Mouse (Mus musculus) activated CD4-positive, CD25-positive, alpha-beta regulatory T cell, adult 4 months (primary cell): ENCODE data around the gene Cfap44. TPM values are rescaled to one million over a fixed set of nuclear protein-coding genes. Genes with fewer than 3 reads are reported as not detected.
"Not testable (repeated sequence)": the region's sequence is repeated elsewhere in the genome, so short reads cannot be mapped to it uniquely, and the experiment has no call there.

Source experiments
- ATAC-seq: one replicate; pipeline ENCODE4 v1.8.0; 2017
- polyA plus RNA-seq, 2 experiments: library from polyadenylated mRNA; unstranded; fragments of 100-300 nt; shearing (Covaris generic); gene quantifications; one replicate each; pipeline ENCODE4 v1.2.1; 2017

The Cfap44 gene
- polyA plus RNA-seq, 2 experiments from 2014 or later: not detected

DNA sequence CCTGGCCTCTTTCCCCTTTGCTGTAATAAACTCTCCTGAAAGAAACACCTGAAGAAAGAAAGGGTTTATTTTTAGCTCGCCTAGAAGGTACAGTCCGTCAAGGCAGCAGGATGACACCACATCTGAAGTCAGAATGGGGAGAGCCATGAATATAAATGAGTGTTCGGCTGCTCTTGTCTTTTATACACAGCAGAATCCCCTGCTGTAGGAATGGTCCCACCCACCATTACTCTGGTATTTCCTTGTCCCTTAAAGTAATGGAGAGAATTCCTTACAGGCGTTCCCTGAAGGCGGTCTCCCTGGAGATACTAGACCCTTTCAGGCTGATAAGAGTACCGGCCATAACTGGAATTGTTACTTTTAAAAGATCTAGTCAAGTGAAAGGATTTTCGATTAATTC lies 35.4 kb downstream of the Cfap44 start:
- ATAC-seq: no peak

DNA sequence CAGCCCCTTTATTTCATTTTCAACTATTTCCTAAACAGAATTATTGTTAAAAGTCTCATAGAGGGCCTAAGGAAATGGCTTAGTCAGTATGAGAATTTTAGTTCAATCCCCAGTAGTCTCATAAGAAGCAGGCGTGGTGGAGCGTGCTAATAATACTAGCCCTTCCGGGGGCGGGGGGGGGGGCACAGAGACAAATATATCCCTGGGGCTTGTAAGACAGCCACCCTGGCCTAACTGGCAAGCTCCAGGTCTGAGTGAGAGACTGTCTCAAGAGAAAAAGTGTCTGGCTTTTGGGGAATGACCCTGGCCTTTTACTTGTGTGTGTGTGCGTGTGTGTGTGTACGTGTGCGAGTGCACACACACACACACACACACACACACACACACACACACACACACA lies 40.3 kb downstream of the Cfap44 start:
- no peak for ATAC-seq

DNA sequence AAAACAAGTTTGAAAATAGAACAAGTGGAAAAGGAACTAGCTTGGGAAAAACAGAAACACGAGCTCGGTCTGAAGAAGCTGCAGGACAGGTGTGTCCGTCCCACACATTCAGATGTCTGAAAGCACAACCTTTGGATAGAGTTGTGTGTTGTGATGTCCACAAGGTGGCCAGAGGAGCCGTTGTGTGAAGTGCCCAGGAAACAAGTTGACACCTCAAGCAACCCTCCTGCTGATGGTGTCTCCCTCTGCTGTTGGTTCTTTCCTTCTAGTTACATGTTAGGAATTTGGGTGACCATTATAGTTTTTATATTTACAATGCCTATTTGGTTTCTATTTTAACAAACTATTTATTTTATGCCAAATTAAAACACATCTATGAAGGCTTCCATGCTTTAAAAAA lies 40.9 kb downstream of the Cfap44 start:
- no peak for ATAC-seq

DNA sequence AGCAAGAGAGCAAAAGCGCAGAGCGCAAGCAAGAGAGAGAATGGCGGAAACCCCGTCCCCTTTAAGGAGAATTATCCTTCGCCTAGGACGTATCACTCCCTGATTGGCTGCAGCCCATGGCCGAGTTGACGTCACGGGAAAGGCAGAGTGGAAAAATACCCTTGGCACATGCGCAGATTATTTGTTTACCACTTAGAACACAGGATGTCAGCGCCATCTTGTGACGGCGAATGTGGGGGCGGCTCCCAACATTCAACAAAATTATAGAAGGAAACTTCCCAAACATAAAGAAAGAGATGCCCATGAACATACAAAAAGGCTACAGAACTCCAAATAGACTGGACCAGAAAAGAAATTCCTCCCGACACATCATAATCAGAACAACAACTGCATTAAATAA lies 47.3 kb downstream of the Cfap44 start:
- not testable (repeated sequence) for ATAC-seq

DNA sequence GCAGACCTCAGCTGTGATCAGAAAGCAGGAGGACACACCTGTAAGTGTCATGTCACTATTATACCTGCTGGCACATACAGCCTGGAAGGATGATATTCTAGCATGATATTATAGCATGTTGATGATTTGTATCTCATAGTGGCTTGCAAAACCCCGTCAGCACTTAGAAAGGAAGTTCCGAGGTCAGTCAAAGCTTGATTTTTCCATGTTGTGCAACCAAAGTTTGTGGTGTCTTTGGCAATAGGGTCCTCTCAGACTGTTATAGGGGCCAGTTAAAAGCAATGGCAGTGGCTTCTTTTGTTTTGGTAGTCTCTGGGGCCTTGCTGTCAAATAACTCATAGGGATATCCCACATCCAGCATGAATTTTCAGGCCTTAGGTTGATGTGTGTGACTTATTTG lies 63.3 kb downstream of the Cfap44 start:
- ATAC-seq: no peak

DNA sequence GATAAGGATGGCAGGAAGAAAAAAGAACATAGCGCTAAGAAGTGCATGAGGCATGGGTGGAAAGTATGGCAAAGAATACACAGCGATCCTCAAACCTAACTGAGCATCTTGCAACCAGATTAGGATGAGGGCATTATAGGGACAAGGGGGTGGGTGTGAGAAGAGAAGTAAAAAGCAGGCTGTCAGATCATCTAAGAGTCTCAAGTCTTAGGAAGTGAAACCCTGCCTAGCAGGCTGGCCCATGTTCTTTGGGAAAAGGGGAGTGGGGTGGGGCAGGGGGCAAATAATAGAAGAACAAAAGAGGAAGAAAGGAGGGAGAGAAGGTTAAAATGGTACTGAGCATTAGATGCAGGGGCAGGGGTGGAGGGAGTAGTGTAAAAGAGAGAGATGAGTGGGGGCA lies 64.2 kb downstream of the Cfap44 start:
- no peak for ATAC-seq

DNA sequence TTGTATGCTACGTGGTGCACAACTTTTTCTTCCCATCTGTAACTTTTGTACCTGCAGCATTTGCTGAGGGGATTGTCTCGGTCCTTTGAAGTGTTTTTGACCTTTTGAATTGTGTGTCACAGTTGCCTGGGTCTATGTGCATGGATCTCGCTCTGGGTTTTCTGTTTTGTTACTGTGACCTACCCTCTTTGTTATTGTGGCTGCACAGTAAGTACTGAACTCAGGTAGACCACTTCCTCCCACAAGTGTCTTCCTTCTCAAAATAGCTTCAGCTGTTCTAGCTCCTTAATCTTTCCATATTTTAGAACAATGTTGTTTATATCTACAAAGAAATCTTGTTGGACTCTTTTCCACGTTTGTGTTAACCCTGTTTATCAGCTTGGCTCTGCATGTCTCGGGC lies 66.3 kb downstream of the Cfap44 start:
- ATAC-seq: peak; percentile 66

DNA sequence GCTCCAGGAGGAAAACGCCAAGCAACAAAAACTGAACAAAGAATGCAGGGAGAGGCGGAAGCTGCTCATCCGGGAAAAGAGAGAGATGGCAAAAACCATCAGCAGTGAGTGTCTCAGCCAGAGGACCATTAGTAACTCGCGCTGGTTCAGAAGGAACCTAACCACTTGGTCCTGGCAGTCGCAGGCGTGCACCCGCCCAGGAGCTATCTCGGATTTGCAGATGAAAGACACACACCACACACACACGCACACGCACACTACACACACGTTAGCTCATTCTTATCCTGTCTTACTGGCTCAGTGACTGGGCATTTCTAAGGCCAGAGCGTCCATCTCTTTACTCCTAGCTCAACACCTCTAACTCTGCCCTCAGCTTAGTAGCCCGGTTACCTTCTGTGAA lies 80.7 kb downstream of the Cfap44 start:
- ATAC-seq: no peak

DNA sequence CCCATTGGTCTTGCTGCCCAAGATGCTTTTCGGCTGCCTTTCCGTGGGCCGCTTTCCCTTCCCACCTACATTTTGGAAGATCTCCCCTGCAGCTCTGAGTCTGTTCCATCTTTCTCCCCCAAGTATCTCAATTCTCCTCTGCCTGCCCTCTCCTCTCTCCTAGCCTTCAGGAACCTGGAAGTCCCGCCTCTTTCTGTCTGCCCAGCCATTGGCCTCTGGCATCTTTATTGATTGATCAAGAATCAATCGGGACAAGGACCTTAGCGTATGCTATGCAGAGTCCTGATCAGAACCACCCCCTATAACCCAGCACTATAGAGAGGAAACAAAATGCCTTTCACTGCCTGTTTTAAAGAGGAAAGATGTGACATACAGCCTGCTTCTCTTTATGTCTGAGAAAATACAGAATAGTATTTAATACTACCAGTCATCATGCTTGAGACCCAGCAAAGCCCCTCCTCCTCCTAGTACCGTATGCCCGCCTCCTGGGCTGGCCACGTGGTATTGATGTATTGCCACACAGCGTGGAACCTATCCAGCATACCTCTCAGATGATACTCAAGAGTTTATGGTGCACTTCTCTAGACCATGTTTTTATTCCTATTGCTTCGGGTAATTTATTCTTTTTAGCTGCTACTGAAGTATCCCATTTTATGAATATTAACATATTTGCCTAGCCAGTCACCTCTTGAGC lies 81.2 kb downstream of the Cfap44 start:
- no peak for ATAC-seq

DNA sequence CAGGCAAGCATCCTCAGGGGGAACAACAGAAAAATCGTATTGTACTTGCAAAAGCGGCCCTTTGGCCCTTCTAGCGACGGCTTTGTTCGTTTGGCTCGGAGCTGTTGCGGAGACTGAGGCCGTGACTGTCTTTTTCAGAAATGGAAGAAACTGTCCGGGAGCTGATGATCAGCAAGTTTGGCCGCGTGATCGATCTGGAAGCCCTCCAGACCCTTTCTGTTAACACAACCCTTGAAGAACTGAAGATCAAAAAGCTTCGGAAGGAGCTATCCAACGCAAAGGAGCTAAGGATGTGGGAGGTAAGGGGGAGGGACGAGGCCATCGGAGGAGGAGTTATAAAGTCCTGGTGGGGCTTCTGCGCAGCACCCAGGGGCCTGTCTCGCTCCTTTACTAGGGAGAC lies 84.2 kb downstream of the Cfap44 start:
- no peak for ATAC-seq

DNA sequence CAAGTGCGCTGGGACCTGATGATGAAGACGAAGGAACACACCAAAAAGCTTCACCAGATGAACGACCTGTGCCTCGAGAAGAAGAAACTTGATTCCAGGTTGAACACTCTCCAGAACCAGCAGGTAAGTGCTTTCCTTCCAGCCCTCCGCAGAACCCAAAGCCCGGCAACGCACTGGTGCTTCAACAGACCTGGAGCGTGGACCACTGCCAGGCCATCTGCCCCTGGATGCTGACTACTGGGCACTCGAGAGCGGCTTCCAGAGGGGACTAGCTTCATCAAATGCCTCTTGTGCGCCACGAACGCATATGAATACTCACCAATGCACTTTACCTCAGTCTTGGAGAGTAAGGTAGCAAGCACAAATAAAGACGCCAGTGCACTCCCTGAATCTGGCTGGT lies 85.3 kb downstream of the Cfap44 start:
- no peak for ATAC-seq

DNA sequence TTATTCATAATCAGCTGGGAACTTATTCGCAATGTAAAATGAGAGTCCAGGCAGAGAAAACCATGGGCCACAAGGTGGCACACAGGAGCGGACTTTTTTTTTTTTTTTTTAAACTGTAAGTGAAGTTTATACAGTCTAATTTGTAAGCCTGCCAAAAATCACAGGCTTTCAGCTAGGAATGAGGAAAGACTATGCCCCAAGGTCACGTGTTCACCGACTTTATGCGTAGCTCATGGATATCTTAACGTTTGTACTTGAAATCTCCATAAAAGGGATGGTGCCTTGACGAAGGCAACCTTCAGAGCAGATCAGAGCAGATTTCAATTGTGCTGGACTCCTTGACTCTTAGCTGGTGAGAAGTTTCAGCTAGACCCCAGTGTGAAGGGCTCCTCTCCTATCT lies 86.0 kb downstream of the Cfap44 start:
- ATAC-seq: no peak

DNA sequence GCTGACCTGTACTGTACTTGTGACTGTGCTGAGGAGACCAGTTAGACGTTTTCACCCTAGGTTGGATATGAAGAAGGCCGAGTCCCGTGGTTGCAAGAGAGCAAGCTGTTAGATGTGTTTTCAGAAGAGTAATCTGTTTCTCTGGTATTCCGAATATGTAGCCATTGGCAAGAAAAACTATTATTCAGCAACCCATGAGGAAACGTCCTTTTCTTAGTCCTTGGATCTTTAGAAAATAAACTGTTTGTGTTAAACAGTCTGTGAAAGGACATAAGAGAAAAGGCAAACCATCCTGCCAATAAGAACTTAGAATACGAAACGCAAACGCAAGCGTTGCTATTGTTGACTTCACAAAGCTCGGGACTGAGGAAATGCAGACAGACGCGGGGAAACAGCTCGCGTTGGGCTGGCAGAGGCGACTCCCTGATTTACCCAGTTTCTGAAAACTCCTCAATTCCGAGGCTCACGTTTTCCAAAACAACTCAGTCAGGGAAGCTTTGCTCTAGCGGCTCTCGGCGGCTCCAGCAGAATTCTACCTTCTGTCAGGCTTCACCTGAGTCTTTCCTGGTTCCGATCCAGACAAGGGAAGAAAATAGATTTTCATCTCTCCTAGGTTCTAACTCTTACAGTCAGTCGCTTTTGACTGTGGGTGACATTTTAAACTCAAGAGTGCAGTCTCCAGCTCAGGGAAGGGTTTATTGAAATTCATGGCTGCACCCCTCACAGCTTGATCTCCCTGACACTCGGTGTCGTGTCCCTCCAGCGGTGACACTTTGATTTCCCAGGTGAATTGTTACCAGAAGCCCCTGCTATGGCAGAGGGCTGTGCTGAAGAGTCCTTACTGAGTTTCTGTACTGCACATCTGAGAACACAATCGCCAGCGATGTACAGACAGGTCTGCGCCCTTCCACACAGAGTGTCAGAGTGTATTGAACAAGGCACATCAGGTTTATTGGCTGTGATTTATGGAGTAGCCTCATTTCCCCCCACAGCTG lies 87.3 kb downstream of the Cfap44 start:
- no peak for ATAC-seq

DNA sequence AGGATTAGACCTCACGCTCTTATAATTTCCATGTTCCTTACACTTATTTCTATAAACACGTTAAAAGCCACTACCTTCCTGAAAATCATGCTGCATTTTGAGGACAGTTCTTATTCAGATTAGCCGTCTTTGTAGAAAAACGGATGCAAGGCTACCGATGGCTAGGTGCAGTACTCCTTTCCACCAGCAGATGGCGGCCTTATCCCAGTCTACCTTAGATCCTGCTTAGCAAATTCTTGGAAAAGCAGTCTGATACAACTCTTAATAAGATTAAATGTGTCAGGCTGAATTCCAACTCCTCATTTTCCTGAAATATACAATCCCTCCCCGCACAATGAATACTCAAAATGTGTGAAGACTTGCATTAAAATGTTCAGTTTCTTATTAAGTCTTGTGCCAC lies 89.5 kb downstream of the Cfap44 start:
- peak; percentile 52 for ATAC-seq

DNA sequence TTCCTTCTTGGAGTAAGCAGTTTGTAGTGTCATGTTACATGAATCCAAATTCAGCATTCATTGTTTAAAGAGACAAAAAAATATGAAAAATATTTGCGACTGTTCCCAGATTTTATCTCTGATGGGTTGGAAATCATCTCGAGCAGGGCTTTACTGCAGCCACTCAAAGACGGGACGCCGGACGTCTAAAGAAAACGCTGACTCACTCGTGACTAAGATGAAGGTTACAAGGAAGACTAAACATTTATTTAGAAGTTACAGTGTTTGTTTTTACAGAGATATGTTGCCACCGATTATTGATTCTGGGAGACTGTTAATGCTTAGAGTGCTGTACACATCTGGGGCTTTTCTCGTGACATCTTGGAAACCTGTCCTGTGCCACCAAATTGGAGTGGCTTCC lies 90.2 kb downstream of the Cfap44 start:
- ATAC-seq: no peak

DNA sequence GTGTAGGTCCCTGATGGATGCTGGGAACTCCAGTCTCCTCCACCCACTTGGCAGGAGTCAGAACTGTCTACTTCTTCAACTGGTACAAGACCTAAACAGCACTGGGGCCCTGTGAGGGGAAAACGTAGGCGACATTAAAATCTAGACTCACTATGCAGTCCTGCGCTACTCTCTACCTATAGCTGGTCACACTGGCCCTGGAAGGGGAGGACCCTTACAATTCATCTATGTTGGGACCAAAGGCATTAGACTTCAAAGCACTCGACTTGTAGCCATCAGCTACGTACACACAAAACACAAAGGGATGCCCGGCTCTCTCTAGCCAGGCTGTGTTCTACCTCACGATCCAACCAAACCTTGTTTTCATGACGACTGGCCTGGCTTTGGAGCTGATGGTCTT lies 91.1 kb downstream of the Cfap44 start:
- no peak for ATAC-seq

DNA sequence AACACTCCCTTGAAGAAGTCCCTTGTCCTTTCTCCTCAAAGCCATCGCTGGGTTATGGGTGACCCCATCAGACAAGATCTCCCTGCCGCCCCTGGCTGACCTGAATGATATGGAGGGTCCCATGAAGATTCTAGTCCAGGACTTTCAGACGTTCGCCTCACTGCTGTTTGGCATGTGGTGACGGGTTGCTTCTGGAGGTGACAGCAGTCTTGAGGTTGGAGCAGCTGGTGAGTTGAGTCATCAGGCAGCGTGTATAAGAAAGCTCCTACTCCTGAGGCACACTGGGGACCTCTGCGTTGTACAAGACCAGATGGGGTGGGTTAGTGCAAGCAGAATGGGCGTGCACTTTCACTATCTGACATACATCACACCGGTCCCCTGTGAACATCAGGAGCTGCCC lies 92.0 kb downstream of the Cfap44 start:
- ATAC-seq: no peak

DNA sequence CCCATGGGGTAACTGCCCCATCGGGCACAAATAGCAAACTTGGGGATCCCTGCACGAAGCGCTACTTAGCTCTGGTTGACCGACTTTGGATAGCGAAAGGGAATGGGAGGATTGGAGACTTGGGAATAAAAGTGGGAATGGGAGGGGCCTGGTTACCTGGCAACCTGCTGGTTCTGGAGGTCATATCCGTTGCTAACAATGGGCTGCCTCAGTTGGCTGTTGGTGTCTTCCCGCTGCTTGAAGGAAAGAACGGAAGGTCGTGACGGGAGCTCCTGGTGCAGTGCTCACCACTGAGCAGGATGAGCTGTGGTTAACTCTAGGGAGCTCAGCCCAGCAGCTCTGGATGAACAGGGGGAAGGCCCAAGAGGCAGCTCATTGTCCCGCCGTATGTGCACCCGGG lies 92.6 kb downstream of the Cfap44 start:
- no peak for ATAC-seq

DNA sequence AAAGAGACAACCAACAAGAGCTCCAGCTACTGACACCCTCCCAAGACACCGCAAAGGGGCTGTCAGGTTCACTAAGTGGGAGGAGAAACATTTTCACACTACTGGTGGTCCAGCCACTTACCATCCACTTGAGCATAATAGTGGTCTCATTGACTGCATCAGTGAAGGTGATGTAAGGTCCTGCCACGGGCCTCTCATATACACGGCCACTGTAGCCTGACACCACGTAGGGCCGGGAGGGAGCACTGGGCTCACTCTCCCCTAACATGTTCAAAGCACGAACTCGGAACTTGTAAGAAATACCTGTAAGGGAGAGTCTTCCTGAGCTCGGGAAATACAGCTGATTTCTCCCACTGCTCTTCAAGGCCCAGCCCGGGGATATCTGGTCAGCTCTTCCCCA lies 96.5 kb downstream of the Cfap44 start:
- ATAC-seq: no peak

DNA sequence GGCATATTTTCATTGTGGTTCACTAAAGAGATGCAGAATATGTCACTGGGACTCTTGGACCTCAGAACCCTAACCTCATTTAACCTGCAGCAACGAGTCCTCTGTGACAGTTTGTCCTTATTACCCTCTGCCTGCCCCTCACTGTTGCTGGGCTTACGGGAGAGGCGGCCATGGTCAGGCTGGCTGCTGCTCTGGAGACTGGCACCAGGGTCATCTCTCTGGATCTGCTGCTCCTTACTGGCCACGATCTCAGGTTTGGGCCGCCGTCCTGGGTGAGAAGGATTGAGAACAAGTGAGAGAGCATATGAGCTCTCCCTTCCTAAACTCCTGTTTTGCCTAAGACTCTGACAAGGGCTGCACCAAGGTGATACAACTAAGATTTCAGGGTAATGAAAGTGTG lies 97.6 kb downstream of the Cfap44 start:
- no peak for ATAC-seq

DNA sequence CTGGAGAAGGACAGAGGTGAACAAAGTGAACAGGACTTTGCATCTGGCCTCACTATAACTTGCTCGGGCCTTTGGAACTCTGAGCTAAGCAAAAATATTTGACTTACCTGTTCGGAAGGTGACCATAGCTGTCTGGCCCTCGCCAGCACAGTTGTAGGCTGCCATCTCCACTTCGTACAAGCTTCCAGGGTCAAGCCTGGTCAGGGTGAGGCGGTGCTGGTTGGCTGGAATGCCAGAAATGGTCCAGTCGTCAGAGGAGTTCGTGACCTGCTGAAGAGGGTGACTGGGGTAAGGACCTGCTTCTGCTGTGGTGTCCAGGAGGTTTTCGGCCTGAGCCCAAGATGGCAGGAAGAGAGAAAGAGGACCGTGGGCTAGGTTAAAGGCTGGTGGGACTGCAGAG lies 98.1 kb downstream of the Cfap44 start:
- no peak for ATAC-seq

DNA sequence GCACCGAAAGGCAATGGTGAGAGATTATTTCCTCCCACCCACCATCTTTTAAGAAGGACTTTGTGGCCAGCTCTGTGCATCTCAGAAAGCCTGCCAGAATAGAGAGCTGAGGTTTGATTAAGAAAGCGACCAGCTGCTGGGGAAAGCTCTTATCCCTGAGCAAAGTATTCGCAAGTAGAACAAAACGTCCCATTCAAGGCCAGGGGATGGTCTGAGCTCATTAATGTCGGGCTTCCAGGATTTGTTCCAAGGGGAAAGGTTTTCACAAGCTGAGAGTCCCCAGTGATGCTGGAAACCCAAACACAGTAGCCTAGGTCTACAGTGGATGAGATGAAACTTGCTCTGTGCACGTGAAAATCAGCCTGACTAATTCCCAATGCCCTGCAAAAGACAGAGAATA lies 99.3 kb downstream of the Cfap44 start:
- no peak for ATAC-seq

DNA sequence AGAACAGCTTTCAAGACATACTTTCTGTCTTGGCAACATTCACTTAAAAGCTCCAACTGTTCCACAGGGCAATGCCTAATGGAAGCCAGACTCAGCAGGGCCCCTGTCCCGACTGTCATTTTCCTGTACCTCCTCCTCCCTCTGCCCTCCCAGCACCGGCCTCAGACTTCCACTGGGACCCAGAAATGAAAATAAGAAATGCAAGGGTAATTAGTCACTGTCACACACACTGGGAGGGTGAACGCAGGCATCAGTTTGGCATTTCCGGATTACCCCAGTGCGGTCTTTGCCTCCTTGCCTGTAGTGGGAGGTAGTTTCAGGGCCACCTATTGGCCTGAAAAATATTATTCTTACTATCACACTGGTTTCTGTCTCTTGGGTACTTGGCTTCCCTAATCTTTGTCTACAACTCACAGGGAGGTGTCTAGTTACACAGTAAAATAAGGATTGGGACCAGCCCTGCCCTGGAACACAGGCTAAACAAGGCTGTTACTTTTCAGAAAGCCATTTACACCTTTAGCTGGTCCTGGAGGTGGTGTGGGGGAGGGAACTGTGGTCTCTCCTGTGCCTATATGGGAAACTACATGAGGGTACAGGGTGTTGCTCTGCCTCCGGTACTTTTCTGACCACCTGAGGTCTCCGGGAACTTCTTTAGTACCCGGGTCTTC lies 100.0 kb downstream of the Cfap44 start:
- no peak for ATAC-seq
